Mouse (Mus musculus): ENCODE results near the gene Actb. TPM values are rescaled to one million over a fixed set of nuclear protein-coding genes. Genes with fewer than 3 reads are reported as not detected.

The Actb gene
- total and polyA plus RNA-seq, 3 experiments = 1,403 to 4,417 (median 3,042) TPM

GRCm38 (mm10) chr5:142926204-142926939, 19.8 kb upstream of the Actb start (continued):
- TF ChIP-seq TAL1 (IDR thresholded peaks at IDR 0.05; ENCODE audit: low read length) = no peak
- no peak for TF ChIP-seq JUND (IDR thresholded peaks at IDR 0.05; ENCODE audit: low read depth, low read length)
- 0 out of 2 replicates have a peak, but pooled peaks have one; percentile 18 for TF ChIP-seq ELF1 (IDR thresholded peaks at IDR 0.05; ENCODE audit: low read depth, low read length)
- TF ChIP-seq MYB (IDR thresholded peaks at IDR 0.05; ENCODE audit: low read depth, low read length) = no peak
- TF ChIP-seq CHD2 (IDR thresholded peaks at IDR 0.05; ENCODE audit: low read length) = no peak
- TF ChIP-seq MYC (IDR thresholded peaks at IDR 0.05; ENCODE audit: low read depth, low read length) = no peak
- TF ChIP-seq UBTF (IDR thresholded peaks at IDR 0.05; ENCODE audit: borderline replicate concordance, insufficient read depth, low read depth, low read length) = no peak
- 0 out of 4 replicates have a peak, but pooled peaks of 1 of the 2 experiments have one; percentile 29 for TF ChIP-seq POLR2A (IDR thresholded peaks at IDR 0.05; ENCODE audit: control insufficient read depth in 1 of 2, insufficient read depth in 1 of 2, low read depth in 1 of 2, low read length in 2 of 2, poor library complexity in 1 of 2)
- no peak for TF ChIP-seq MEF2A (IDR thresholded peaks at IDR 0.05; ENCODE audit: extremely low read depth, insufficient replicate concordance, low read depth, low read length, poor library complexity, severe bottlenecking)
- no peak for TF ChIP-seq CTCF (IDR thresholded peaks at IDR 0.05 in 2 of 3, conservative IDR thresholded peaks at IDR 0.05 in 1 of 3; ENCODE audit: control insufficient read depth in 1 of 3, insufficient read depth in 1 of 3, low read depth in 2 of 3, low read length in 3 of 3, poor library complexity in 1 of 3, severe bottlenecking in 1 of 3)
- peak; percentile 76 for TF ChIP-seq USF1 (IDR thresholded peaks at IDR 0.05; ENCODE audit: low read depth, low read length)
- no peak for TF ChIP-seq GATA1 (IDR thresholded peaks at IDR 0.05; ENCODE audit: low read depth, low read length)
- peak; percentile 76 for TF ChIP-seq ETS1 (IDR thresholded peaks at IDR 0.05; ENCODE audit: low read depth, low read length)
- TF ChIP-seq RCOR1 (IDR thresholded peaks at IDR 0.05; ENCODE audit: low read depth, low read length) = no peak; the same call in 1 of the 2 replicates
- TF ChIP-seq POLR2AphosphoS5 (IDR thresholded peaks at IDR 0.05; ENCODE audit: borderline replicate concordance, low read depth, low read length) = no peak
- no peak for TF ChIP-seq MAFK (IDR thresholded peaks at IDR 0.05; ENCODE audit: borderline replicate concordance, low read depth, low read length)
- TF ChIP-seq CHD1 (IDR thresholded peaks at IDR 0.05; ENCODE audit: low read depth, low read length) = no peak
- TF ChIP-seq USF2 (IDR thresholded peaks at IDR 0.05; ENCODE audit: borderline replicate concordance in 1 of 2, insufficient read depth in 1 of 2, low read depth in 1 of 2, low read length in 2 of 2) = 0 out of 4 replicates have a peak, but pooled peaks of 1 of the 2 experiments have one; percentile 29
- TF ChIP-seq NRF1 (IDR thresholded peaks at IDR 0.05; ENCODE audit: insufficient read depth, low read depth, low read length, poor library complexity, severe bottlenecking) = no peak
- peak; percentile 51; the same call in 1 of the 2 replicates for TF ChIP-seq SIN3A (IDR thresholded peaks at IDR 0.05; ENCODE audit: low read length)
- TF ChIP-seq E2F4 (IDR thresholded peaks at IDR 0.05; ENCODE audit: borderline replicate concordance, low read depth, low read length) = no peak
- TF ChIP-seq ZKSCAN1 (IDR thresholded peaks at IDR 0.05; ENCODE audit: low read depth, low read length) = no peak
- 0 out of 2 replicates have a peak, but pooled peaks have one; percentile 20 for TF ChIP-seq TBP (IDR thresholded peaks at IDR 0.05; ENCODE audit: low read depth, low read length)
- no peak for TF ChIP-seq RAD21 (IDR thresholded peaks at IDR 0.05; ENCODE audit: low read depth, low read length)

Measured in MEL (cell line).